Mouse (Mus musculus) CD8-positive naive resting alpha-beta T cell, adult 57 days (primary cell): ENCODE data around the gene Slc22a21. TPM values are rescaled to one million over a fixed set of nuclear protein-coding genes. Genes with fewer than 3 reads are reported as not detected.

Experiments
- total RNA-seq: library from RNA; stranded (reverse); gene quantifications from one replicate; pipeline ENCODE4 v1.2.4, GENCODE M21; 2023

Slc22a21 gene
- 0.98 TPM for total RNA-seq

GRCm38 (mm10) chr11:53979788-53980621 lies at the start of gene Slc22a21:
TSS of gene Slc22a21 (minus strand) at chr11:53980332.

GRCm38 (mm10) chr11:54028044-54028951 lies 48.2 kb upstream of the Slc22a21 start, which contains the start of gene Slc22a4:
TSS of gene Slc22a4 (minus strand) at chr11:54028090.

Other genes with a start within 250 kb of the Slc22a21 start
- 280 TPM for gene Irf1, start 210.3 kb downstream of the Slc22a21 start, total RNA-seq
- gene Gm17334, start 207.1 kb downstream of the Slc22a21 start, total RNA-seq = 1.8 TPM
- gene Gm12216, start 121.1 kb downstream of the Slc22a21 start, total RNA-seq = 24.2 TPM
- 11.7 TPM for gene Slc22a5, start 88.7 kb downstream of the Slc22a21 start, total RNA-seq
- not detected for gene Slc22a4, start 47.8 kb upstream of the Slc22a21 start, total RNA-seq
- gene Pdlim4, start 88.7 kb upstream of the Slc22a21 start, total RNA-seq = 5.0 TPM
- gene P4ha2, start 119.8 kb upstream of the Slc22a21 start, total RNA-seq = 2.3 TPM